Mouse (Mus musculus) megakaryocyte, embryonic 14.5 days (primary cell): ENCODE measurements at regions not wholly inside any gene's neighbourhood (a gene's known extent, or its start where the extent isn't known, plus 50 kb on each side); places are given as distances from the start of the nearest gene placed in this dataset.

Experiments used
- FLI1 ChIP-seq: IDR thresholded peaks from 2 replicates; pipeline ENCODE4 v1.6.1; 2012; ENCODE audit warnings: low read length, inconsistent platforms, mixed read lengths
- GATA1 ChIP-seq: IDR thresholded peaks from 3 replicates; pipeline ENCODE4 v1.6.1; 2012; ENCODE audit warnings: mixed read lengths, low read length, inconsistent platforms, borderline replicate concordance

DNA sequence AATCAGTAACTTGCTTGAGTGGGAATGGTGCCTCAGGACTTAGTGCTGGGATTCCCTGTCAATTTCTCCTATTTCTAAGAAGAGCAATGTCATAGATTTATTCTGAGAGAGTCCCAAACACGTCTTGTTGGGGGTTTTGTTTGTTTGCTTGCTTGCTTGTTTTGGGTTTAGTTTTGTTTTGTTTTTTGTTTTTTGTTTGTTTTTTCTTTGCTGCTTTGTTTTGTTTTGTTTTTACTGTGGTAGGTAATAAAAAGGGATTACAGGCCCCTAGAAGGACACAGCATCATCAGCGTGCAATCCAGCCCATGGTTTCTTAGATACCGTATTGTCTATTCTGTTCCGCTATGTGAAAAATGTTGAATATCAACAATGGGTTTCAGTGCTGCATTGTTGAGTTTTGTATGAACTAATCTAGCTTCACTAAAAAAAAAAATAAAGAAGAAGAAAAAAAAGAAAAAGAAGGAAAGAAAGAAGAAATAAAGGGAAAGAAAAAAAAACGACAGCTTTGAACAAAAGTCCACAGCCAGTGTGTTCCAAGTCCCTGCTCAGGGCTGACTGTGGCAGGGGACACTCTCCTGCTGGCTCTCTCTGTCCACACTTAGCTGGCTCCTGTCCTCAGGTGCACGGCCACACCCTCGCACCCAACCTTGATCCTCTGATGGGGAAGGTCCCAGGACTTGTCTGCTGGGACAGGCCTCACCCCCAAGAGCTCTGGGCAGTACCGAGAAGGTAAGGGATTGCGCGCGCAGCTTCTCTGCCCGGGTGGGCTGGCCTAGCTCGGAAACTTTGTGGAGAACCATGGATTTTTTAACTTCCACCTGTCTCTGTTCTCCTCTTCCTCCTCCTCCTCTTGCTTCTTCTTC, 90.1 kb upstream of the Sox2 start:
- TF ChIP-seq GATA1 = no peak
- TF ChIP-seq FLI1 = no peak
